Mouse (Mus musculus) kidney, adult 10 weeks (tissue): Measurements from ENCODE around the gene Hist1h2bm. TPM values are rescaled to one million over a fixed set of nuclear protein-coding genes. Genes with fewer than 3 reads are reported as not detected.

Experiments
- polyA plus RNA-seq: library from polyadenylated mRNA; stranded (reverse); fragments of 350-450 nt; fragmentation: Illumina TruSeq; extraction: RNeasy Lipid Tissue Mini Kit (QIAGEN cat#74804); gene quantifications from one replicate; pipeline ENCODE4 v1.2.3, GENCODE M21; 2014; ENCODE audit warnings: low read depth, low replicate concordance

Hist1h2bm gene
- polyA plus RNA-seq: not detected

GRCm38 (mm10) chr13:21721757-21722372 lies at the start of gene Hist1h2bm:
TSS of gene Hist1h2bm (plus strand) at chr13:21722044.

GRCm38 (mm10) chr13:21677305-21677704 lies 44.5 kb upstream of the Hist1h2bm start, which contains the start of gene Olfr1360:
TSS of gene Olfr1360 (minus strand) at chr13:21677405.

GRCm38 (mm10) chr13:21697811-21698210 lies 24.0 kb upstream of the Hist1h2bm start, which contains the start of gene Olfr1359:
TSS of gene Olfr1359 (plus strand) at chr13:21698111.

GRCm38 (mm10) chr13:21715864-21716539 lies 5.8 kb upstream of the Hist1h2bm start, which contains the start of the genes Hist1h2bl and Hist1h2ai:
TSS of gene Hist1h2bl (minus strand) at chr13:21716143.
TSS of gene Hist1h2ai (plus strand) at chr13:21716422.

GRCm38 (mm10) chr13:21717397-21718357 lies 4.2 kb upstream of the Hist1h2bm start, which contains the start of gene Hist1h3h:
TSS of gene Hist1h3h (plus strand) at chr13:21717659.

GRCm38 (mm10) chr13:21734906-21735767 lies 13.3 kb downstream of the Hist1h2bm start, which contains the start of gene Hist1h4j:
TSS of gene Hist1h4j (plus strand) at chr13:21735064.

GRCm38 (mm10) chr13:21750159-21751017 lies 28.5 kb downstream of the Hist1h2bm start, which contains the start of gene Hist1h4k:
TSS of gene Hist1h4k (minus strand) at chr13:21750505.

GRCm38 (mm10) chr13:21753524-21754285 lies 31.9 kb downstream of the Hist1h2bm start, which contains the start of the genes Hist1h2ak and Hist1h2bn:
TSS of gene Hist1h2ak (minus strand) at chr13:21753827.
TSS of gene Hist1h2bn (plus strand) at chr13:21754123.

Other genes with a start within 250 kb of the Hist1h2bm start
- 1.5 TPM for gene Zkscan4, start 243.1 kb upstream of the Hist1h2bm start, polyA plus RNA-seq
- gene Gm10065, start 242.6 kb upstream of the Hist1h2bm start, polyA plus RNA-seq: not detected
- 4.2 TPM for gene AK157302, start 226.8 kb upstream of the Hist1h2bm start, polyA plus RNA-seq
- gene Gm11273, start 220.6 kb upstream of the Hist1h2bm start, polyA plus RNA-seq: not detected
- 26.7 TPM for gene Zkscan8, start 190.9 kb upstream of the Hist1h2bm start, polyA plus RNA-seq
- not detected for gene Olfr1366, start 179.2 kb upstream of the Hist1h2bm start, polyA plus RNA-seq
- gene Olfr1535, start 162.2 kb upstream of the Hist1h2bm start, polyA plus RNA-seq: not detected
- gene Olfr1364, start 140.3 kb upstream of the Hist1h2bm start, polyA plus RNA-seq: not detected
- not detected for gene Olfr1362, start 108.0 kb upstream of the Hist1h2bm start, polyA plus RNA-seq
- gene Olfr11, start 79.5 kb upstream of the Hist1h2bm start, polyA plus RNA-seq: not detected
- not detected for gene Olfr1361, start 58.7 kb upstream of the Hist1h2bm start, polyA plus RNA-seq
- gene Olfr1360, start 44.6 kb upstream of the Hist1h2bm start, polyA plus RNA-seq: not detected
- gene Olfr1359, start 23.9 kb upstream of the Hist1h2bm start, polyA plus RNA-seq: not detected
- not detected for gene Hist1h2bl, start 5.9 kb upstream of the Hist1h2bm start, polyA plus RNA-seq
- gene Hist1h2ai, start 5.6 kb upstream of the Hist1h2bm start, polyA plus RNA-seq: not detected
- gene Hist1h3h, start 4.4 kb upstream of the Hist1h2bm start, polyA plus RNA-seq: not detected
- gene Hist1h4j, start 13.0 kb downstream of the Hist1h2bm start, polyA plus RNA-seq: 2.0 TPM
- not detected for gene Hist1h4k, start 28.5 kb downstream of the Hist1h2bm start, polyA plus RNA-seq
- not detected for gene Hist1h2ak, start 31.8 kb downstream of the Hist1h2bm start, polyA plus RNA-seq
- gene Hist1h2bn, start 32.1 kb downstream of the Hist1h2bm start, polyA plus RNA-seq: not detected
- not detected for gene Hist1h1b, start 58.6 kb downstream of the Hist1h2bm start, polyA plus RNA-seq
- not detected for gene Hist1h3i, start 61.3 kb downstream of the Hist1h2bm start, polyA plus RNA-seq
- gene Hist1h2an, start 65.2 kb downstream of the Hist1h2bm start, polyA plus RNA-seq: not detected
- not detected for gene Hist1h2bp, start 65.4 kb downstream of the Hist1h2bm start, polyA plus RNA-seq
- not detected for gene Hist1h2bq, start 88.2 kb downstream of the Hist1h2bm start, polyA plus RNA-seq
- not detected for gene Hist1h2ao, start 88.4 kb downstream of the Hist1h2bm start, polyA plus RNA-seq
- gene Hist1h4m, start 89.7 kb downstream of the Hist1h2bm start, polyA plus RNA-seq: not detected
- not detected for gene Hist1h4n, start 110.2 kb downstream of the Hist1h2bm start, polyA plus RNA-seq
- not detected for gene Hist1h2ap, start 111.5 kb downstream of the Hist1h2bm start, polyA plus RNA-seq
- 0.57 TPM for gene Hist1h2br, start 111.7 kb downstream of the Hist1h2bm start, polyA plus RNA-seq
- gene Zfp184, start 223.1 kb downstream of the Hist1h2bm start, polyA plus RNA-seq: 2.7 TPM